Mouse (Mus musculus): ENCODE data around the gene Gmps. TPM values are rescaled to one million over a fixed set of nuclear protein-coding genes. Genes with fewer than 3 reads are reported as not detected.
A peak's percentile ranks its signal among the peaks of the same experiment; 100 is the strongest.

Gene Gmps
- polyA plus RNA-seq (2014; fragmentation: Nextera tagmentation; extraction: Ambion mirVana): 45.8 and 48.7 TPM in 2 replicates

DNA sequence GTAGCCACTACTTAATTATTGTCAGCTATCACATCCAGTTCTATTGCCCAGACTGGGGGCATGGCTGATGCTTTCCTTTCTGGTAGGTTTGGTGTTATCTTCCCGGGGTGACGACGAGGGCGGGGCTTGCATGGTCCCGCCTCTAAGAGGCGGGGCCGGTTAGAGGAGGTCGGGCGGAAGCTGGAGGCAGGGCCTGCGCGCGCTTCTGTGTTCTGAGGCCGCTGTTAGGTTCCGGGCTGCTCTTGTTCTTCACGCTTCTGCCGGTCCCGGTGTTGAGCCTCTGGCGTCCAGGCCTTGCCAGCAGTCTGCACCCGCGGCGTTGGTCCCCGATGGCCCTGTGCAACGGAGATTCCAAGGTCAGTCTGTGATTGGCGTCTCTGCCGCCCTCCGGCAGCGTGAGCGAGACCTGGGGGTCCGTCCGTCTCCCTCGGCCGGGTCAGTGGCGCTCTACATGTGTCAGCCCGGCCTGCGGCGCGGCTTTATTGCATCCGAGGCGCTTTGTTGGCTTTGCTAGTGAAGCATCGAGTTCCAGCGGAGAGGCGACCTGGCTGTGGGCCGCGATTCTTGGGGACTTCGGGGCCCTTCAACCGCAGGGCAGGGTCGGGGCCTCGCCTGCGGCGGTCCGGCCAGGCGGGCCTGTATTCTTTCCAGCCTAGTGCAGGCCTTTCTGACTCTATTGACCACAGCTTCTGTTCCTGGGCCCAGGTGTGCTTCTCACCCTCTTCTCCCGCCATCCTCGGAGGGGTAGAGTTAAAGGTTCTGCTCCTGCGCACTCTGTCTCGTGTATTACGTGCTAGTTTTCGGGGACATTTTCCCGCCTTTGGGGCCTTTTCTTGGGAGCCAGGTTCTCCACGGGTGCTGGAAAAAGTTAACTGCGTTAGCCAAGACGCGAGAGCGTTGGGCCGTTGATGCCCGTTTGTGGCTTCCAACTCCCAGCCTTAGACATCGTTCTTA lies at the start of gene Gmps:
Gene Gmps, plus strand, starts transcription at position 152 of the 954 bp plus-strand sequence.
- H3K4me1 ChIP-seq (ENCODE audit: control insufficient read depth, insufficient read depth, low read length): peaks cover 15% of the 10 kb centered on the region
- ATAC-seq (replicated peaks; ENCODE audit: insufficient number of reproducible peaks, low FRiP score, low TSS enrichment): peak; percentile 98
- peak within 1 kb of the TSS; percentile 94 for H3K4me3 ChIP-seq (ENCODE audit: low read depth, low read length)
- no peaks in the 10 kb centered on the region for H3K9me3 ChIP-seq (replicated peaks; ENCODE audit: control insufficient read depth, low read length)
- H3K9ac ChIP-seq (ENCODE audit: low read depth, low read length): peak within 1 kb of the TSS; percentile 99
- under 1% methylated on average over 67 of the region's 67 CpGs for WGBS (ENCODE audit: insufficient replicate concordance)
- H3K36me3 ChIP-seq (ENCODE audit: control insufficient read depth, insufficient read depth, low read length): 0 out of 2 replicates have a peak, but pooled peaks cover 6% of the 10 kb centered on the region
- peak within 1 kb of the TSS; percentile 94 for H3K27ac ChIP-seq (ENCODE audit: low read depth, low read length)
- no peaks in the 10 kb centered on the region for H3K27me3 ChIP-seq (ENCODE audit: control insufficient read depth, insufficient read depth, low read length)
- peak within 1 kb of the TSS; percentile 79 for H3K4me2 ChIP-seq

DNA sequence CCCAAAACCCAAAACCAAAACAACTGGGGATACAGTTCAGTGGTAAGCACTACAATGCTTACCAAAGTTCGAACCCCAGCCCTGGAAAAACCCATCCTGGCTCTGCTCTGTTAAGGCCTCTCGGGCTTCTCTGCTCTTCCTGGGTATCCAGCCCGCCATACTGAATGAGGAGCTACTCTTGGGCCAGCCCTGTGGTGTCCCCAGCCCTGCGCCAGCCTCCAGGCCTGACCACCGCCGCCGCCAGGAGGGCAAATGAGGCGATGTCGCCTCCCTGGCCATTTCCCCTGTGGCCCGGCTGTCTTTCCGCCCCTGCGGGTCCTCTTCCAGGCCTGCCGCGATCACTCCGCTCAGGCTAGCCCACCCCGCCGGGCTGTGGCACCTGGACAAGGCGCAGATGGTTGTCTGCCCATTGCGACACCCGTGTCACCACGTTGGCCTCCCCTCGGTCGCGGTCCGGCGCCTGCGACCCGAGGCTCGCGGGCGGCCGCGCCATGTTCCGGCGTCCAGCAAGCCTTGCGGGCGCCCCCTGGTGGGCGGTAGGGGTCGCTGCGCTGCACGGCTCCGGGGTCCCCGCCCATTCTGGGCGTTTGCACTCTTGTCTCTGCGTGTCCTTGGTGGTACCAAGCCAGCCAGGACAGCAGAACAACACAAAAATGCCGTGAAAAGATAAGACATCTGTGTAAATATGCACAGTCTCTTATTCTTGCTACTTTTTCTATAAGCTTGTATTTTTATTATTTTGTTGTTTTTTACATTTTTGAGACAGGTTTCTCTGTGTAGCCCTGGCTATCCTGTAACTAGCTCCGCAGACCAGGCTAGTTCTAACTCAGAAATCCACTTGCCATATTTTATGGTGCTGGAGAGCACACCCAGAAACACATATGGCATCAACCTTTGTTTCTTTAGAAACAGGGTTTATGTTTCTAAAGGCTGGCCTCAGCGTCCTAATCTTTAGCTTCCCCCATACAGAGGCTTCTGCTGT lies 46.7 kb upstream of the Gmps start, which contains the start of gene E130311K13Rik:
Gene E130311K13Rik, minus strand, starts transcription at position 595 of the 982 bp plus-strand sequence.
- Histone ChIP-seq H3K27me3 (ENCODE audit: control insufficient read depth, insufficient read depth, low read length) (no peaks in the 10 kb centered on the region), H3K27ac (ENCODE audit: low read depth, low read length) (peak within 1 kb of the TSS; percentile 85), H3K9me3 (replicated peaks; ENCODE audit: control insufficient read depth, low read length) (no peaks in the 10 kb centered on the region), H3K36me3 (ENCODE audit: control insufficient read depth, insufficient read depth, low read length) (no peaks in the 10 kb centered on the region), H3K4me3 (ENCODE audit: low read depth, low read length) (peak within 1 kb of the TSS; percentile 70), H3K9ac (ENCODE audit: low read depth, low read length) (peak within 1 kb of the TSS; percentile 95), H3K4me2 (peak within 1 kb of the TSS; percentile 74), H3K4me1 (ENCODE audit: control insufficient read depth, insufficient read depth, low read length) (no peaks in the 10 kb centered on the region)
- 5% methylated on average over 48 of the region's 48 CpGs for WGBS (ENCODE audit: insufficient replicate concordance)
- ATAC-seq (replicated peaks; ENCODE audit: insufficient number of reproducible peaks, low FRiP score, low TSS enrichment): peak; percentile 94

GRCm38 (mm10) chr3:63938928-63939327 lies 37.0 kb upstream of the Gmps start:
- ATAC-seq (replicated peaks; ENCODE audit: insufficient number of reproducible peaks, low FRiP score, low TSS enrichment): no peak
- H3K9me3 ChIP-seq (replicated peaks; ENCODE audit: control insufficient read depth, low read length): no peaks in the 10 kb centered on the region
- no peak overlapping the region for H3K4me3 ChIP-seq (ENCODE audit: low read depth, low read length)
- no peaks in the 10 kb centered on the region for H3K4me1 ChIP-seq (ENCODE audit: control insufficient read depth, insufficient read depth, low read length)
- H3K9ac ChIP-seq (ENCODE audit: low read depth, low read length): no peak overlapping the region
- H3K4me2 ChIP-seq: no peak overlapping the region
- no peaks in the 10 kb centered on the region for H3K27me3 ChIP-seq (ENCODE audit: control insufficient read depth, insufficient read depth, low read length)
- H3K27ac ChIP-seq (ENCODE audit: low read depth, low read length): no peak overlapping the region
- H3K36me3 ChIP-seq (ENCODE audit: control insufficient read depth, insufficient read depth, low read length): no peaks in the 10 kb centered on the region
- 84% methylated on average over 2 of the region's 2 CpGs for WGBS (ENCODE audit: insufficient replicate concordance)

DNA sequence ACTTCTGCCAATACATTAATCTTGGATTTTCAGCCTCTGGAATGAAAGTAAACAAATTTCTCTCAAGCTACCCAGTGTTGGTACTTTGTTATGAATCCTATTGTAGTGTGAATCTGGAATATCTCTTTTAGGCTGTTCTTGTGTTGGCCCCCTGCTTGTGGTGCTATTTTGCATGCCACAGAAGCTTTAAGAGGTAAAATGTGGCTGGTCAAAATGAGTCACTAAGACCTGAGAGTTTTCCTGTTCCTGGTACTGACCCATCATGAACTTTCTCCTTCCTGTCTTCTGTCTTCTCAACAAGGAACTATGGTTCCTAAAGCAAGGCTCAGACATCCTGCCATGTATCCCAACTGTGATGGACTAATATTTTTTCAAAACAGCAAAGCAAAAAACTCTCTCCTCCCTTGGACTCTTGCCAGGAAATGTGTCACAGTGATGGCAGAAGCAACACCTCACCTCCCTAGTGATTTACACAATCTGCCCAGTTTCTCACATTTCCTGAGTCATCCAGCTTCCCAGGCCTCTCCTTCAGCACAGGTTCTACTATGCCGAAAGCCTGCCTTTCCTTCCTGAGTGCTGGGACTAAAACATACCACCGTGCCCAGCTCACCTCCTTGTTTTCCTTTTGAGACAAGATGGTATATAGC lies 34.6 kb upstream of the Gmps start:
- Histone ChIP-seq H3K9me3 (replicated peaks; ENCODE audit: control insufficient read depth, low read length) (no peaks in the 10 kb centered on the region), H3K9ac (ENCODE audit: low read depth, low read length) (no peak overlapping the region), H3K27ac (ENCODE audit: low read depth, low read length) (no peak overlapping the region), H3K4me3 (ENCODE audit: low read depth, low read length) (no peak overlapping the region), H3K4me2 (no peak overlapping the region), H3K27me3 (ENCODE audit: control insufficient read depth, insufficient read depth, low read length) (no peaks in the 10 kb centered on the region), H3K36me3 (ENCODE audit: control insufficient read depth, insufficient read depth, low read length) (no peaks in the 10 kb centered on the region), H3K4me1 (ENCODE audit: control insufficient read depth, insufficient read depth, low read length) (no peaks in the 10 kb centered on the region)
- WGBS (ENCODE audit: insufficient replicate concordance): 73% methylated on average over 2 of the region's 2 CpGs
- no peak for ATAC-seq (replicated peaks; ENCODE audit: insufficient number of reproducible peaks, low FRiP score, low TSS enrichment)

GRCm38 (mm10) chr3:63949837-63950236 lies 26.1 kb upstream of the Gmps start:
- H3K9ac ChIP-seq (ENCODE audit: low read depth, low read length): no peak overlapping the region
- no peaks in the 10 kb centered on the region for H3K27me3 ChIP-seq (ENCODE audit: control insufficient read depth, insufficient read depth, low read length)
- WGBS (ENCODE audit: insufficient replicate concordance): 66% methylated on average over 3 of the region's 3 CpGs
- no peaks in the 10 kb centered on the region for H3K9me3 ChIP-seq (replicated peaks; ENCODE audit: control insufficient read depth, low read length)
- no peaks in the 10 kb centered on the region for H3K4me1 ChIP-seq (ENCODE audit: control insufficient read depth, insufficient read depth, low read length)
- no peak overlapping the region for H3K4me2 ChIP-seq
- no peak overlapping the region for H3K27ac ChIP-seq (ENCODE audit: low read depth, low read length)
- no peak overlapping the region for H3K4me3 ChIP-seq (ENCODE audit: low read depth, low read length)
- ATAC-seq (replicated peaks; ENCODE audit: insufficient number of reproducible peaks, low FRiP score, low TSS enrichment): no peak
- no peaks in the 10 kb centered on the region for H3K36me3 ChIP-seq (ENCODE audit: control insufficient read depth, insufficient read depth, low read length)

- no peak for ATAC-seq (replicated peaks; ENCODE audit: insufficient number of reproducible peaks, low FRiP score, low TSS enrichment)
- H3K4me1 ChIP-seq (ENCODE audit: control insufficient read depth, insufficient read depth, low read length): peaks cover 7% of the 10 kb centered on the region; the same call in 1 of the 2 replicates
- H3K27ac ChIP-seq (ENCODE audit: low read depth, low read length): peak overlapping the region; percentile 85
- H3K4me2 ChIP-seq: peak overlapping the region; percentile 88
- no peaks in the 10 kb centered on the region for H3K9me3 ChIP-seq (replicated peaks; ENCODE audit: control insufficient read depth, low read length)
- WGBS (ENCODE audit: insufficient replicate concordance): 9% methylated on average over 25 of the region's 25 CpGs
- peak overlapping the region; percentile 91 for H3K9ac ChIP-seq (ENCODE audit: low read depth, low read length)
- H3K4me3 ChIP-seq (ENCODE audit: low read depth, low read length): peak overlapping the region; percentile 89
- no peaks in the 10 kb centered on the region for H3K36me3 ChIP-seq (ENCODE audit: control insufficient read depth, insufficient read depth, low read length)
- peaks cover 2% of the 10 kb centered on the region; the same call in 1 of the 2 replicates for H3K27me3 ChIP-seq (ENCODE audit: control insufficient read depth, insufficient read depth, low read length)
These were observed 12.3 kb upstream of the Gmps start for GRCm38 (mm10) chr3:63963421-63964099.

GRCm38 (mm10) chr3:63964100-63964921 lies 11.6 kb upstream of the Gmps start, which contains the start of gene Slc33a1:
TSS of gene Slc33a1 (minus strand) at chr3:63964768.
- Histone ChIP-seq H3K36me3 (ENCODE audit: control insufficient read depth, insufficient read depth, low read length) (no peaks in the 10 kb centered on the region), H3K27ac (ENCODE audit: low read depth, low read length) (peak within 1 kb of the TSS; percentile 85), H3K4me1 (ENCODE audit: control insufficient read depth, insufficient read depth, low read length) (peaks cover 7% of the 10 kb centered on the region; the same call in 1 of the 2 replicates), H3K4me2 (peak within 1 kb of the TSS; percentile 88), H3K4me3 (ENCODE audit: low read depth, low read length) (peak within 1 kb of the TSS; percentile 89), H3K9me3 (replicated peaks; ENCODE audit: control insufficient read depth, low read length) (no peaks in the 10 kb centered on the region), H3K9ac (ENCODE audit: low read depth, low read length) (peak within 1 kb of the TSS; percentile 91), H3K27me3 (ENCODE audit: control insufficient read depth, insufficient read depth, low read length) (peaks cover 3% of the 10 kb centered on the region; the same call in 1 of the 2 replicates)
- WGBS (ENCODE audit: insufficient replicate concordance): under 1% methylated on average over 69 of the region's 69 CpGs
- peak; percentile 96 for ATAC-seq (replicated peaks; ENCODE audit: insufficient number of reproducible peaks, low FRiP score, low TSS enrichment)
